Mouse (Mus musculus) central nervous system, embryonic 18 days (tissue): ENCODE data around the gene Igf1. TPM values are rescaled to one million over a fixed set of nuclear protein-coding genes. Genes with fewer than 3 reads are reported as not detected.

Experiments used
- polyA plus RNA-seq: library from polyadenylated mRNA; depleted of rRNA; stranded (reverse); fragments of >200 nt; gene quantifications from 2 replicates; pipeline ENCODE4 v1.2.3, GENCODE M21; 2012; rRNA removed

Igf1 gene
- 8.1 and 11.6 TPM in 2 replicates for polyA plus RNA-seq

GRCm38 (mm10) chr10:87858013-87858806, at the start of gene Igf1:
TSS of gene Igf1 (plus strand) at chr10:87858265.

Other genes with a start within 250 kb of the Igf1 start
- 7.8 and 8.8 TPM in 2 replicates for gene Pmch, start 232.8 kb downstream of the Igf1 start, polyA plus RNA-seq